Mouse (Mus musculus): ENCODE measurements around the gene Nfatc3. TPM values are rescaled to one million over a fixed set of nuclear protein-coding genes. Genes with fewer than 3 reads are reported as not detected.
"Not testable (repeated sequence)": the region's sequence is repeated elsewhere in the genome, so short reads cannot be mapped to it uniquely, and the experiment has no call there.

Gene Nfatc3
- polyA plus RNA-seq (2012; rRNA removed) (10.2 TPM in 2 replicates), polyA plus RNA-seq (2014; fragmentation: Nextera tagmentation; extraction: Ambion mirVana) (2.6 and 2.7 TPM in 2 replicates)

GRCm38 (mm10) chr8:106058731-106059612 is at the start of gene Nfatc3:
Gene Nfatc3 (plus strand): TSS chr8:106058840.
- H3K4me2 ChIP-seq (ENCODE audit: low read depth) = peak within 1 kb of the TSS; percentile 70
- no peaks in the 10 kb centered on the region for H3K27me3 ChIP-seq (ENCODE audit: control insufficient read depth, insufficient read depth, low read length)
- peak; percentile 92 for ATAC-seq (ENCODE audit: insufficient read depth)
- TF ChIP-seq EP300 (IDR thresholded peaks at IDR 0.05; ENCODE audit: low read depth) (peak; percentile 21; the same call in 1 of the 2 replicates), CTCF (IDR thresholded peaks at IDR 0.05; ENCODE audit: low read depth) (no peak)
- H3K4me3 ChIP-seq (ENCODE audit: insufficient read depth in 1 of 2, low read depth in 2 of 2, low read length in 2 of 2) = peak within 1 kb of the TSS; percentile 76 to 98
- H3K9ac ChIP-seq (replicated peaks) = peak within 1 kb of the TSS; percentile 86
- H3K9me3 ChIP-seq (ENCODE audit: control insufficient read depth, low read length) = no peaks in the 10 kb centered on the region
- WGBS (ENCODE audit: insufficient replicate concordance) = under 1% methylated on average over 42 of the region's 52 CpGs
- H3K36me3 ChIP-seq (replicated peaks; ENCODE audit: control insufficient read depth, insufficient read depth, low read depth) = 0 out of 2 replicates have a peak, but pooled peaks cover under 1% of the 10 kb centered on the region
- DNase-seq (ENCODE audit: low read depth in 3 of 3, low spot score in 3 of 3) = peak; percentile 94 to 96 (median 96)
- peaks cover 28 to 32% of the 10 kb centered on the region in 2 experiments for H3K4me1 ChIP-seq (replicated peaks; ENCODE audit: control insufficient read depth in 2 of 2, insufficient read depth in 2 of 2, low read length in 1 of 2)
- peak within 1 kb of the TSS; percentile 93 for H3K27ac ChIP-seq

GRCm38 (mm10) chr8:106010748-106011642 is 47.6 kb upstream of the Nfatc3 start:
- H3K27me3 ChIP-seq (ENCODE audit: control insufficient read depth, insufficient read depth, low read length) = no peaks in the 10 kb centered on the region
- H3K4me2 ChIP-seq (ENCODE audit: low read depth) = peak overlapping the region; percentile 88
- under 1% methylated on average over 74 of the region's 74 CpGs for WGBS (ENCODE audit: insufficient replicate concordance)
- H3K9ac ChIP-seq (replicated peaks) = peak overlapping the region; percentile 74
- no peaks in the 10 kb centered on the region; the same call in 1 of the 2 replicates for H3K36me3 ChIP-seq (replicated peaks; ENCODE audit: control insufficient read depth, insufficient read depth, low read depth)
- H3K9me3 ChIP-seq (ENCODE audit: control insufficient read depth, low read length) = no peaks in the 10 kb centered on the region
- H3K4me3 ChIP-seq (ENCODE audit: insufficient read depth in 1 of 2, low read depth in 2 of 2, low read length in 2 of 2) = peak overlapping the region; percentile 71 to 75
- H3K27ac ChIP-seq = peak overlapping the region; percentile 89
- ATAC-seq (ENCODE audit: insufficient read depth) = peak; percentile 91
- peaks cover 11 to 13% of the 10 kb centered on the region in 2 experiments for H3K4me1 ChIP-seq (replicated peaks; ENCODE audit: control insufficient read depth in 2 of 2, insufficient read depth in 2 of 2, low read length in 1 of 2)
- DNase-seq (ENCODE audit: low read depth in 3 of 3, low spot score in 3 of 3) = peak; percentile 87 to 89 (median 88)
- TF ChIP-seq EP300 (IDR thresholded peaks at IDR 0.05; ENCODE audit: low read depth) (no peak), CTCF (IDR thresholded peaks at IDR 0.05; ENCODE audit: low read depth) (peak; percentile 21; the same call in 1 of the 2 replicates)

- Histone ChIP-seq H3K4me1 (replicated peaks; ENCODE audit: control insufficient read depth in 2 of 2, insufficient read depth in 2 of 2, low read length in 1 of 2) (peaks cover 13 to 15% of the 10 kb centered on the region in 2 experiments), H3K9ac (replicated peaks) (peak within 1 kb of the TSS; percentile 74), H3K9me3 (ENCODE audit: control insufficient read depth, low read length) (no peaks in the 10 kb centered on the region), H3K36me3 (replicated peaks; ENCODE audit: control insufficient read depth, insufficient read depth, low read depth) (no peaks in the 10 kb centered on the region; the same call in 1 of the 2 replicates), H3K4me3 (ENCODE audit: insufficient read depth in 1 of 2, low read depth in 2 of 2, low read length in 2 of 2) (peak within 1 kb of the TSS; percentile 71 to 75), H3K27ac (peak within 1 kb of the TSS; percentile 89), H3K27me3 (ENCODE audit: control insufficient read depth, insufficient read depth, low read length) (no peaks in the 10 kb centered on the region), H3K4me2 (ENCODE audit: low read depth) (peak within 1 kb of the TSS; percentile 88)
- TF ChIP-seq CTCF (IDR thresholded peaks at IDR 0.05; ENCODE audit: low read depth) (no peak), EP300 (IDR thresholded peaks at IDR 0.05; ENCODE audit: low read depth) (no peak)
- DNase-seq (ENCODE audit: low read depth in 3 of 3, low spot score in 3 of 3) (no peak), ATAC-seq (ENCODE audit: insufficient read depth) (peak; percentile 43)
- WGBS (ENCODE audit: insufficient replicate concordance) = under 1% methylated on average over 6 of the region's 6 CpGs
These were observed 47.0 kb upstream of the Nfatc3 start, which contains the start of gene Ddx28 for GRCm38 (mm10) chr8:106011643-106011986. Gene Ddx28 (minus strand): TSS chr8:106011882.

- H3K36me3 ChIP-seq (replicated peaks; ENCODE audit: control insufficient read depth, insufficient read depth, low read depth); H3K9me3 ChIP-seq (ENCODE audit: control insufficient read depth, low read length); H3K27me3 ChIP-seq (ENCODE audit: control insufficient read depth, insufficient read depth, low read length): not testable (repeated sequence)
- peak; percentile 52; the same call in 1 of the 2 replicates for ATAC-seq (ENCODE audit: insufficient read depth)
- WGBS (ENCODE audit: insufficient replicate concordance) = 32% methylated on average over 8 of the region's 8 CpGs
- peak; percentile 53 for TF ChIP-seq EP300 (IDR thresholded peaks at IDR 0.05; ENCODE audit: low read depth)
- Histone ChIP-seq H3K4me1 (replicated peaks; ENCODE audit: control insufficient read depth in 2 of 2, insufficient read depth in 2 of 2, low read length in 1 of 2) (peaks cover 14 to 18% of the 10 kb centered on the region in 2 experiments), H3K4me3 (ENCODE audit: insufficient read depth in 1 of 2, low read depth in 2 of 2, low read length in 2 of 2) (peak overlapping the region; percentile 71 to 75), H3K9ac (replicated peaks) (peak overlapping the region; percentile 74), H3K27ac (peak overlapping the region; percentile 89), H3K4me2 (ENCODE audit: low read depth) (peak overlapping the region; percentile 88)
- DNase-seq (ENCODE audit: low read depth in 3 of 3, low spot score in 3 of 3) = peak; percentile 47 to 68 (median 59)
These were observed 46.4 kb upstream of the Nfatc3 start for GRCm38 (mm10) chr8:106012203-106012602.

Measured in liver, embryonic 14.5 days (tissue).